Mouse (Mus musculus) erythroblast, adult 5-6 weeks (primary cell): ENCODE results near the gene Acad12. TPM values are rescaled to one million over a fixed set of nuclear protein-coding genes. Genes with fewer than 3 reads are reported as not detected.
A peak's percentile ranks its signal among the peaks of the same experiment; 100 is the strongest.
"Not testable (repeated sequence)": the region's sequence is repeated elsewhere in the genome, so short reads cannot be mapped to it uniquely, and the experiment has no call there.

Experiments used
- ATAC-seq: replicated peaks from 2 replicates; pipeline ENCODE4 v1.8.0; 2016; ENCODE audit warnings: moderate number of reproducible peaks, mild to moderate bottlenecking, moderate TSS enrichment, inconsistent platforms; ENCODE audit not compliant: poor library complexity, low FRiP score, severe bottlenecking
- total RNA-seq, 2 experiments: library from RNA; stranded (forward) in 1 of 2; stranded (reverse) in 1 of 2; fragments of 150-400 nt in 1 of 2; fragments of 200-764, 138-1000 nt in 1 of 2; gene quantifications; 2 replicates each; pipeline versions ENCODE4 v1.2.3 to v1.2.4; 2015 to 2017; ENCODE audit warnings: low replicate concordance in 2 of 2

The Acad12 gene
- total RNA-seq (2015; ENCODE audit: low replicate concordance) = 1.9 and 3.1 TPM in 2 replicates
- total RNA-seq (2017; ENCODE audit: low replicate concordance) = 0.14 and 0.51 TPM in 2 replicates

DNA sequence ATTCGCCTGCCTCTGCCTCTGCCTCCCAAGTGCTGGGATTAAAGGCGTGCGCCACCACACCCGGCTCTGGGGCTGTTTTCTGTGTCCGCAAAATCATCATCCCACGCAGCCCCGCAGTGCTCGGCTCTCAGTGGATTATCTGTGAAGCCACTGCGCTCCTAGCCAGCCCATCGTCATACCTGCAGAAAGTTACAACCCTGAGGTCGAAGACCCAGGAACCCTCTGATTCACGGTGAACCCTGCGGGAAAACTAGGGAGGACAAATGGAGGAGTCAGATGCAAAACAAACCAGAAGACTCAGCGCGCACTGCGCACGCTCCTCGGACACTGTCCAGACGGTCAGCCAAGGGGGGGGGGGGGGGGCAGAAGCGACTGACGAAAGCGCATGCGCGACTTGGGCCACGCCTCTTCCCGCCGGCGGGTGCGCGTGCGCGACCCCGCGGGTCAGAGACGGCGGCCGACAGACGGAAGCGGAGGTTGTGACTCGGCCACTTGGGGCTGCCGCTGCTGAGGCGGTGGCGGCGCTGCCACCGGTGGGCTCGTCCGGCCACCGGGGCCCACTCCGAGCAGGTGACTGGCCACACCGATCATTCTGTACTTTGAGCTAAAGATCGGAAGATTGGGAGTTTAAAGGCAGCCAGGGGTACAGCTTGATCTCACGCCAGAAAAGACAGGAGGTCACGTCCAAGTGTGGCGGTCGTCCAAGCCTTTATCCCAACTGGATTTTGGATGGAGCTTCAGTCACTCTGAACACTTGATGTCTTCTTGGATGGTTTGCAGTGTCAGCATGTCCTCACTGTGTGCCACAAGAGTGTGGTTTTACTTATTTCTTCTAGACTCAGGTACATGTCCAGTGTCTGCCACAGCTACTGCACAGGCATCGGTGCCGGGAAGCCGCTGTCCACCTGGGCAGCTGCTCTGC lies at the start of gene Acad12:
Gene Acad12, minus strand, starts transcription at position 347 of the 922 bp plus-strand sequence.
- ATAC-seq = peak; percentile 79

DNA sequence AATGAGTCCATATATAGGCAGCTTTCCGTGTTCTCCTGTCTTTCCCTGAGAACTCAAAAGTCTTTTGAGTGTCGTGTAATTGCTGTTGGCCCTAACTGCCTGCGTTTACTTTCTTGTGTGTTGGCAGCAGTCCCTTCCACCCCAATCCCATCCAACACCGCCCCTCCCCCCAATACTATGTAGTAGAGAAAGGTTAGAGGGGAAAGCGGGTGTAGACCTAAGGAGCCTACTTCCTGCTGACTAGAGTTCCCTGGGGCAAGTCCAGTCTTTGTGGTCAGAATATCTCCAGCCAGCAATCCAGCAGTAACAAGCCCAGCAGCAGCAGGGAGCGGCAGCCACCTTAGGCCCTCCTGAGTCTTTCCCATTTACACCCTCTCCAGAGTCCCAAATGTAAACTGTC lies 49.7 kb upstream of the Acad12 start:
- no peak for ATAC-seq

DNA sequence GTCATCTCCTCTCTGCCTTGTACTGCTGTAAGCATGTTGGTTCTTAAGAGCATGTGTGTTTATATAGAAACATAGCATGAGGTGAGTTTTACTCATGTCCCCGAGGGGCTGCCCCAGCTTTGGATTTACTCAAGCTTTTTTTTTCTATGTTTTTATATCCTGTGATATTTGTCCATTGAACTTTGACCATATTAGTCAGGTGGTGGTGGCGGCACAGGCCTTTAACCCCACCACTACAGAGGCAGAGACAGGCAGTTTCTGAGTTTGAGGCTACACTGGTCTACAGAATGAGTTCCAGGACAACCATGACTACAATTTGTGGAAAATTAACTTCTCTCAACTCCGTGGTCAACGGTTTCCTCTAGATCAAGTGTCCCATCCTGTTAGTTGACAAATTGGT lies 48.3 kb upstream of the Acad12 start:
- no peak for ATAC-seq

DNA sequence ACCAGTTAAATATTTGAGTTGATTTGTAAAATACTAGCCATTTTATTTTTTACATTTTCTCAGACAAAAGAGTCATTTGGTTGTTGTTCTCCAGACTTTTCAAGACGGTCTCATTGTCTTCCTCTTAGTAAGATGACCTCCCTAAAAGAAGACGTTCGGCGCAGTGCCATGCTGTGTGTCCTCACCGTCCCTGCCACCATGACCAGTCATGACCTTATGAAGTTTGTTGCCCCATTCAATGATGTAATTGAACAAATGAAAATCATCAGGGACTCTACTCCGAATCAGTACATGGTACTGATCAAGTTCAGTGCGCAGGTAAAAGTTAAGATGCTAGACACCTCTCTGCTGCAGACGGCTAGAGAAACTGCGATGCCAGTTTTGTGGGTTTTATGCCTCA lies 46.2 kb upstream of the Acad12 start:
- ATAC-seq = no peak

DNA sequence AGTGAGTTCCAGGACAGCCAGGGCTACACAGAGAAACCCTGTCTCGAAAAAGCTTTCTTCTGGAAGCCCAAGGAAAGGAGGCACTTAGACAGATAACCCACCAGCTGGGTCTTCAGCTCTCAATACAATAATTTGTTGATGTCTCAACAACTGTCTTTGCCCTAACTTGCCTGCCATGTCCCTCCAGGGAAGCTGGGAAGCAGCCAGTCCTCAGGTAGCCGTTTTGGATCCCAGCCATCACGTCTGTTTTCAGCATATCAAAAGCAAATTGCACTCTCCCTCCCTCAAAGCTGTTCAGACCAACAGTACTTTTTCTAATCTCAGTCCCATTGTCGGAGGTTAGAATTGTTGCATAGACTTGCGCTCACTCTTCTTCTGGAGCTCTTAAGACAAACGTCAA lies 45.3 kb upstream of the Acad12 start:
- ATAC-seq = no peak

DNA sequence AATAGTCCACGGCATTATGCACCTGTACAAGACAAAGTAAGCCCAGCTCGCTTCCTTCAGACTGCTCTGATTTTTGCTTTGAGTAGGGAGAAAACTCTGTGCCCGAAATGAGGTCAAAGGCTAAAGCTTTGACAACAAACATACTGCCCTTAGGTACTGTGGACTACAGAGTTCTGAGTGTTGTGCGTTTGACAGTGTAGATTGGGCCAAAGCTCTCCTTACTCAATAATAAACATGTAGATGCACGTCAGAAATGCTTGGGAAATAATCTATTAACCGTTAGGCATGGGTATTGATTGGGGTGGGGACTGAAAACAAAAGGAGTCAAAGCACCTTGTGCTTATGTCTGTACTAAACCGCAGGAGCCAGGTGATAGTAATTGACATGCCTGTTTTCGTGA lies 44.7 kb upstream of the Acad12 start:
- ATAC-seq = no peak

DNA sequence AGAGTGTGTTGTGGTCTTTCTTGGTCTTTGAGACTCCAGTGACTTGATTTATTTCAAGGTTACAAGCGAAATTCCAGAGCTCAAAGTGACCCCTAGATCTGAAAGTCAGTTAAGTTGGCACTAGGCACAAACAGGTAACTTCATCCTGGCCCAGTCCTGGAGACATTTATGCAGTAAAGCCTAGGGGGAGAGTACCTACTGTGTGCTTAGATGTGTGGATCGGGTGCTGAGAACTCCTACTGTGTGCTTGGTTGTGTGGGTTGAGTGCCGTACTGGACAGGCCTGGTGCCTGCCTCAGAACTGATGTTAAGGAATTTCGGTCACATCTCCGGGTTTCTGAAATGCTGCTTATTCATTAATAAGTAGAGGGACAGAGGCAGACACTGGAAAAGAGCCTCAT lies 42.8 kb upstream of the Acad12 start:
- ATAC-seq = no peak

DNA sequence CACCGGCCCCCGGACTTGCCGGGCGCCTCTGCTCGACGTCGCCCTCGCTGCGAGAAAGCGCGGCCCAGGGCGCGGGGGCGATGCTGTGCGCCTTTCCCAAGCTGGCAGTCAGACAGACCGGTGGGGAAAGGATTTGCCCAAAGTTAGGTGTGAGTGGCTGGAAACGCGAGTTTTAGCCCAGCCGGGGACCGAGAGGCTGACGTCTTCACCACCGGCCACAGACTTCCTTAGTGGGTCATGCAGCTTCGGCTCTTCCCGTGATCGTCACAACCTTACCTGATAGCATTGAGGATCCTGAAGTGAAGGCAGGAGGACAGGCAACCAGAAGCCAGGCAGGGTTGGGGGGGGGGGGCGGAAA lies 42.1 kb upstream of the Acad12 start:
- 0 out of 2 replicates have a peak, but pooled peaks have one; percentile 37 for ATAC-seq

DNA sequence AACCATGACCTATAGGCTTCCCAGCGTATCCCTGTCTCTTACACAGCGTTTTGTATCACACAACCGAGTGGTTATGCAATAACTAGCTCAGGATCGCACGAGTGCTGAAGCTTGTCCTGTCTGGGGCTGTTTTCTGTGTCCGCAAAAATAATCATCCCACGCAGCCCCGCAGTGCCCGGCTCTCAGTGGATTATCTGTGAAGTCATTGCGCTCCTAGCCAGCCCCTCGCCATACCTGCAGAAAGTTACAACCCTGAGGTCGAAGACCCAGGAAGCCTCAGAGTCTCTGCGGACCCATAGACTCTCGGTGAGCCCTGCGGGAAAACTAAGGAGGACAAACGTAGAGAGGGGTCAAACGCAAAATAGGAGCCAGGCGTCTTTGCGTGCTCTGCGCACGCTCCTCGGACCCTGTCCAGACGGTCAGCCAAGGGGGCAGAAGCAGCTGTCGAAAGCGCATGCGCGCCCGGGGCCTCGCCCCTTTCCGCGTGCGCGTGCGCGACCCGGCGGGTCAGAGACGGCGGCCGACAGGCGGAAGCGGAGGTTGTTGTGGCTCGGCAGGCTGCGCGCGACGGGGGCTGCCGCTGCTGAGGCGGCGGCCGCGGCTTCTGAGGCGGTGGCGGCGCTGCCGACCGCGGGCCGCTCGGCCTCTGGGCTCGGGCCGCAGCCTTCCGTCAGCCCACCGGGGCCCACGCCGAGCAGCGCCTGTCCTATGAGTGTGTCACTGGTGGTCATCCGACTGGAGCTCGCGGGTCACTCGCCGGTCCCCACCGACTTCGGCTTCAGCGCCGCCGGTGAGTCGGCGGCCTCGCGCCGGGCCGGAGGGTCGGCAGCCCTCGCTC lies 41.5 kb upstream of the Acad12 start, which contains the start of the genes Acad10 and Brap:
Gene Acad10, minus strand, starts transcription at position 456 of the 838 bp plus-strand sequence.
Gene Brap, plus strand, starts transcription at position 505 of the 838 bp plus-strand sequence.
- ATAC-seq = peak; percentile 90

DNA sequence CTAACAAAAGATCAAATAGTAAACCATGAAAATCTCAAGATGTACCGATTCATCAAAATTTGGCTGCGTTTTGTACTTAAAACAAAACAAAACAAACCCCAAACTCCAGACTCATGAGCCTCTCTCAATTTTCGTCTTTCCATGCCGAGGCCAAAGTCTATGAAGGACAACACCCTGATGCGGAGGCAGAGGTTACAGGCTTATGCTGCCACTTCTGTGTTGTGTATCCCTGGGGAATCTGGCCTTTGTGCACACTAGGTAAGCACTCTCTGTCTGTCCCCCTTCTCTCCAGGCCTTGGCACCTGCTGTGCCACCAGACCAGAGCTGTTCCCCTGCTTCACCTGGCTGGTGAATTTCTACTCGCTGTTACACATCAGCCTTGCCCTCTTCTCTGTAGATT lies 38.9 kb upstream of the Acad12 start:
- ATAC-seq = not testable (repeated sequence)

DNA sequence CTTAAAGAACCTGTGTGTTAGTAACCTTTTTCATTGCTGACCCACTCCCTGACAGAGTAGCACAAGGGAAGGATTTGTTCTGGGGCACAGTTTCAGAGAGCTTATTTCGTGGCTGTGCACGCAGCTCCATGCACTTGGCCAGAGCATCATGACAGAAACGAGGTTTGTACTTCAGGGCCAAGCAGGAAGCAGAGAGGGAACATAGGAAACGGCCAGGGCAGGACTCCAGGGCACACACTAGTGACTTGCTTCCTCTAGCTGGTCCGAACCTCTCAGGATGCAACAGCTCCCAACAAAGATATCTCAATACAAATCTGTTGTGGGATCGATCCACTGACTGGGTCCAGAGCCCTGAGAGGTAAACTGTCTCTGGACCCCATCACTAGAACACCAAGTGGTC lies 38.1 kb upstream of the Acad12 start:
- not testable (repeated sequence) for ATAC-seq

DNA sequence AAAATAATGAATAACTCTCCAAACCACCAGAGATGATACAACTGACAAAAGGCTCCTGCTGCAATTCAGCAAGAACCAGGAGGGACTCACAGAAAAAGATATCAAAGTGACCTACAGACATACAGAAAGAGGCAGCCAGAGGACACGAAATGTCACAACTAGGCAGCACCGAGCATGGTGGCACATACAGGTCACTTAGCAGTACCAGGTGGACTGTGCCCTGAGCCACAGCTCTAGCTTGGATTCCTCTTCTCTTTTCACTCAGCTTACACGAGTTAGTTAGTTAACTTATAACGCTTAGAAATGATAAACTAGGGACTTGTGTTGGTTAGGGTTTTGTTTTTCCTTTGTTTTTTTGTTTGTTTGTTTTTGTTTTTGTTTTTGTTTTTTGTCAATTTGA lies 35.8 kb upstream of the Acad12 start:
- ATAC-seq = no peak

DNA sequence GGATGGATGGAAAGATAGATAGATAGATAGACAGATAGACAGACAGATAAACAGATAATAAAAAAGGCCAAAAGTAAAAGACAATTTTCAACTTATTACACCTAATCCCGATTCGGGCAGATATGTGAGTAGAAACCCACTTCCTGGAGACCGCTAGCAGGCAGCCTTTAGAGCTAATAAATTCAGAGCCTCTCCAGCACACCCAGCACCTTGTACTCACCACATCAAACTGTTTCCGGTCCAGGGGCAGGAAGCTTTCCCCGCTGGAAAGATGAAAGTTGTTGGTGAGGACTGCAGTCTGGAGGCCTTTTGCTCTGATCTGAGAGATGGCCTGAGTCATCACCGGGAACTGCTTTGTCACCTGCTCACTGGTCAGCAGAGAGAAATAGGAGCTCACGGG lies 30.4 kb upstream of the Acad12 start:
- ATAC-seq = 0 out of 2 replicates have a peak, but pooled peaks have one; percentile 24

DNA sequence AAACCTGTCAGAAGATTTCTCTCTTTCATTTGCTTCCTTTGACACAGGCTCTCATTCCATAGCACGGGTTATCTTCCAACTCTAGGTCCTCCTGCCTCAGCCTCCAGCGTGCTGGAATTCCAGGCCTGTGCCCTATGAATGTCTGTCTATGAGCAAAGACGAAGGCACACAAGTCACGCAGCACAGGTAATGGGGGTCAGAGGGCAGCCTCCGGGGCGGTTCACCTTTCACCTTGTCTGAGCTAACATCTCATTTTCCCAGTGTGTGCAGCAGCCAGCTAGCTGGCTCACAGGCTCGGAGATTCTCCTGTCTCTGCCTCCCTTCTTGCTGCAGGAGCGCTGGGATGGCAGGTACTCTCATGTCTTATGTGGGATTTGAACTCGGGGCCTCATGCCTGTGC lies 20.9 kb upstream of the Acad12 start:
- ATAC-seq = no peak

DNA sequence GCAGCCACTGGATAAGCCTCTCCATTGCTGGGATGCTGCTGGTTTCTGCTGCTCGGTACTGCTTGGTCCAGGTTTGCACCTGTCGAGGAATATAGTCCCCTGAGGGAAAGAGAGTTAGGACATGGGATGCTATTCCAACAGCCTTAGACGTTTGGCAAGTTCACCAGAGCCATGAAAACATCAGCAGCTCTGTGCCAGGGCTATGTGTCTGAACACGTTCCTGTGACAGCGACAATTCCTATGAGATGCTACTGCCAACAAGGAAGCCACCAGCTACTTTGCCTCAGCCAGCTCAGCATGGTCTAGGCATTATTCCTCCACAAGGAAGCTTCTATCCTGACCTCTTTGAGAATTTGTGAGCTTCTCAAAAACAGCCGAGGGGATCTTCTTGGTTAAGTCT lies 18.6 kb upstream of the Acad12 start:
- ATAC-seq = no peak

DNA sequence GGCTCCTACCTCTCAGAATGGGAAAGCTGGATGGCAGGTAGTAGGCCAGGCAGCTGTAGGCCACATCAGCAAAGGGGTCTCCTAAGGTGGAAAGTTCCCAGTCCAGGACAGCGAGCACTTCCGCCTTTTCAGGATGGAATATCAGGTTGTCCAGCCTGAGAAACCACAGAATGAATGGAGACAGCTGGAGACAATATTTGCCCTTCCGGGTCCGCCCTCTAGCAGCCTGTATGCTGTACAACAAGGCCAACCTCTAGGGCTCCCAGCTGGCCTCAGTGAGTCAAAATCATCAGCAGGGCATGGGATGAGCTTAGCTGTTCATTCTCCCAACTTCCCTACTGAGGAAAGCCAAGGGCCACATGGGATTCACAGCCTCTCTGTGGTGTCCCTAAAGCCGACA lies 15.9 kb upstream of the Acad12 start:
- ATAC-seq = no peak

DNA sequence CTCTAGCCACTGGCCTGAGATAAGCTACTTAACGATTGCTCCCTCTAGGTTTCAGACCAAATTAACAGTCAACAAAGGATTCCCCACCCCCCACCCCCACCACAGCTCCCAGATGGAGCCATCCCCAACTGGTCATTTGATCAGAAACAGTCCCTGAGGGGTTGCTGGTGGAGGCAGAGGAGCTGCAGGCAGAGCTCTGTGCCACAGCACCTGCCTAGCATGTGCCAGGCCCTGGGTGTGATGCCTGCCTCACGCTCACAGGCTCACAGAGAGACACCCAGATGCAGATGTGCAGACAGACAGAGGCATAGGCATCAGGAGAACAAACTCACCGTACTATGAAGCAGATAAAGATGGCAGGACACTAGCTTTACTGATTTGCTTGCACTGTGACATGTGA lies 14.1 kb upstream of the Acad12 start:
- no peak for ATAC-seq

DNA sequence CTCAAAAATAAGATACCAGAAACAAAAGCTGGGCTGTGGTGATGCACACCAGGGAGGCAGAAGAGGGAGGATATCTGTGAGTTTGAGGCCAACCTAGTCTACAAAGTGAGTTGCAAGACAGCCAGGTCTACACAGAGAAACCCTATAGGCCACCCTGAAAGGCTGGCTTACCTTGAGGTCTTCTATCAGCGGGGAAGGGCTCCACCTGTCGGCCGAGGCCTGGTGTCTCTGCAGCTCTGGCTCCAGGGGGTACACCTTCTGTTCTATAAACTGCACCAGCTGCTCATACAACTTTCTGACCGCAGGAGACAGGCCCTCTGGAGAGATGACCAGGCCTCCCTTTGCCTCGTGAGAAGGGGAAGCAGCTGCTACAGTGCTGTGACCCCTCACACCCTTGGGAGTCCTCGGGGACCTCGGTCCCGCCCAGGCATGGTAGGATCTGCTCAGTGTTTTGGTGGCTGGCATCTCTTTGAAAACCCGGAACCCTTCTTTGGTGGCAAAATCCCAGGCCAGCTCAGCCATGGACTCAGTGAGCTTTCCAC lies 12.4 kb upstream of the Acad12 start:
- not testable (repeated sequence) for ATAC-seq

DNA sequence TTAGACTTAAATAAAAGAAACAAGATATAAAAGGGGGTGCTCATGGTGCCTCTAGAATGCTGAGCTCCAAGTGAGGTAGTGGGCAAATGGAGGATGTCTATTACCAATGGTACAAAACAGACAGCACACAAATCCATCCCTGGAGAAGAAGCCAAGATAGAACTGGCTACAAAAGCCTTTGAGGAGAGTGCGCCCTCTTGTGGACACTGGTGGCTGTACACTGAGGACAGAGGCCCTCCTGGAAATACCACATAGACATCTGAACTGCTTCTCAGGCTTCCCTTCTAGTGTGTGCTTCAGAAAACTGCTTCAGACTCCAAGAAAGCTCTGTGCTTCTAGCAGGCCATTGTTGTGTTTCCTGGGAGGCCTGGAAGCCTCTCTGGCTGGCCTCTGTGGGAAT lies 9.1 kb upstream of the Acad12 start:
- ATAC-seq = peak; percentile 80

DNA sequence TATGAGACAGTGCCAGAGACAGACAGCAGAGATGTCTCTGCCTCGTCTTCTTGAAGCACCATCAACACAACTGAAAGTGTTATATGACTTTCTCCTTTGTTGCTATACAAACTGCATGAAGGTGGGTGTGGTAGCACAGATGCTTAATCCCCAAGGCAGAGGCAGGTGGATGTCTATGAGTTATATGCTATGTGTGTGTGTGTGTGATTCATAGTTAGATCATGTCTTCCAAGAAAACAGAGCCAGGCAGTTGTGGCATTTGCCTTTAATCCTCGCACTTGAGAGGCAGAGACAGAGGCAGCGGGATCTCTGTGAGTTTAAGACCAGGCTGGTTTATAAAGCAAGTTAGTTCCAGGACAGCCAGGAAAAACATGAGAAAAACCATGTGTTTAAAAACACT lies 4.5 kb upstream of the Acad12 start:
- no peak for ATAC-seq
